Mouse (Mus musculus): ENCODE data around the gene Resf1. TPM values are rescaled to one million over a fixed set of nuclear protein-coding genes. Genes with fewer than 3 reads are reported as not detected.
A peak's percentile ranks its signal among the peaks of the same experiment; 100 is the strongest.

Resf1 gene
- polyA plus RNA-seq, 1 experiment, result 11.4 TPM

DNA sequence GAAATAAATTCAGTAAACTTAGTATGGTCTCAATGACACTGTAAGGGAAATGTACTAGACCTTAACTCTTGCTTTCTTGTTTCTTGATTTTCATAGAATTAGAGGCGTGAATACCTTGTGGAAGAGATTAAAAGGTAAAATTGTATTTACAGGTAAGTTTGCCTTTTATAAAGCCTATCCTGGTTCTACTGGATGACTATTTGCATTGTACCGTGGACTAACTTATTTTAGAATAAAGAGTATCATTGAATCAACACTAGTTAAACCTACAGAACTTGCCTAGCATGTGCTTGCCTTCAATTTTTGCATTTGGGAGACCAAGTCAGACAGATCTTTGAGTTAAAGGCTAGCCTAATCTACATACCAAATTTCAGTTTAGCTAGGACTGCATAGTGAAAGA, 1.0 kb downstream of the Resf1 start:
- WGBS, result 35% methylated on average over 2 of the region's 2 CpGs
- Histone ChIP-seq H3K4me1 (ENCODE audit: control insufficient read depth, insufficient read depth, low read length) (peaks cover 12% of the 10 kb centered on the region), H3K4me3 (replicated peaks; ENCODE audit: extremely low read depth, low read depth, low read length) (peak overlapping the region; percentile 57)
- TF ChIP-seq POLR2A (IDR thresholded peaks at IDR 0.05; ENCODE audit: borderline replicate concordance, extremely low read depth, low read depth, low read length) (no peak), CTCF (IDR thresholded peaks at IDR 0.05; ENCODE audit: insufficient read depth, low read length) (no peak)
- no peak for DNase-seq

DNA sequence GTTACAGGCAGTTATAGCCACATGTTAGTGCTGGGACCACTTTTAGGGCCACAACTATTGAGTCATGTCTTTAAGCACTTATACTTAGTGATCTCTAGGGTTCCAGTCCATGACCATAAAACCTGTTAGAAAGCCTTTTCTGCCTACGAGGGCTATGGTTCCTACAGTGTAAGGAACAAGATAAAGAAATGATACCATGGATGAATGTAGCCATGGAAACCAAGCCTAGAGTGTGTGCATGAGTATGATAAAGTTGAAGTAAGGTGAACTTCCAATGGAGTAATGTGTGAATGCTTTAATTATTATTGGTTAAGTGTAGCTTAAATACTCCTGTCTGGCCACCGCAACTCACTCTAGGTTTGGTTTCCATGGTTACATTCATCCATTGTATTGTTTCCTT, 1.8 kb downstream of the Resf1 start:
- H3K4me3 ChIP-seq (replicated peaks; ENCODE audit: extremely low read depth, low read depth, low read length), result peak overlapping the region; percentile 16
- 57% methylated on average over 2 of the region's 2 CpGs for WGBS
- no peak for TF ChIP-seq POLR2A (IDR thresholded peaks at IDR 0.05; ENCODE audit: borderline replicate concordance, extremely low read depth, low read depth, low read length)
- TF ChIP-seq CTCF (IDR thresholded peaks at IDR 0.05; ENCODE audit: insufficient read depth, low read length), result no peak
- peaks cover 12% of the 10 kb centered on the region for H3K4me1 ChIP-seq (ENCODE audit: control insufficient read depth, insufficient read depth, low read length)
- no peak for DNase-seq

DNA sequence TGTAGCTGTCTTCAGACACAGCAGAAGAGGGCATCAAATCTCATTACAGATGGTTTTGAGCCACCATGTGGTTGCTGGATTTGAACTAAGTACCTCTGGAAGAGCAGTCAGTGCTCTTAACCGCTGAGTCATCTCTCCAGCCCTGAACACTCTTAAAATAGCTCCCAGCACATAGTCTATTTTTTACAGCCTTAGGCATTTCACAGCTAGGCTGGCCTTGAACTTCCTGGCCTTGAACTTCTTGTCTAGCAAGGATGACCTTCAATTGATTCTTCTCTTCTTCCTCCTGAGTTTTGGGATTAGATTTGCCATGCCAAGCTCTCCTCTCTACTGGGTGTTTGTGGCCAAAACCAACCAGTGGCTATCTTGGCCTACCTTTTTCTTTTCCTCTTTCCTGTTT, 2.6 kb downstream of the Resf1 start:
- no peak overlapping the region for H3K4me3 ChIP-seq (replicated peaks; ENCODE audit: extremely low read depth, low read depth, low read length)
- no peak for TF ChIP-seq CTCF (IDR thresholded peaks at IDR 0.05; ENCODE audit: insufficient read depth, low read length)
- DNase-seq, result no peak
- 67% methylated on average over 1 of the region's 1 CpGs for WGBS
- peaks cover 12% of the 10 kb centered on the region for H3K4me1 ChIP-seq (ENCODE audit: control insufficient read depth, insufficient read depth, low read length)

DNA sequence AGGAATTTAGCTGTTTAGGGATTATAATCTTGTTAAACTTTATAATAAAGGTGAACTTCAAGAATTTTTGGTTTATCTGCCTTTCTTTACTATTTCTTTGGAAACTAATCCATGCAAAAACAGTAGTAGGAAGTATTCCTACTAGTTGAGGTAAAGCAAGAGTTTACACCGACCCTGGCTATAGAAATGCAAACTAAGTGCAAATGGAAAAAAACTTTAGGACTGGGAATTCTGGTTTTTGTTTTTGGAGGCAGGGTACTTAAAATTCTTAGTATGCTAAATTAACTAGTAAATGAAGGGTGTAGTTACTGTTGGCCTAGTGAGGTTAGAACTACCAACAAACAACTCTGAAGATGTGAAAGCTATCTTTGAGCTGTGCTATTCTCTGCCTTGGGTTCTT, 3.0 kb downstream of the Resf1 start:
- Histone ChIP-seq H3K4me3 (replicated peaks; ENCODE audit: extremely low read depth, low read depth, low read length) (no peak overlapping the region), H3K4me1 (ENCODE audit: control insufficient read depth, insufficient read depth, low read length) (peaks cover 12% of the 10 kb centered on the region)
- 79% methylated on average over 1 of the region's 1 CpGs for WGBS
- TF ChIP-seq CTCF (IDR thresholded peaks at IDR 0.05; ENCODE audit: insufficient read depth, low read length) (no peak), POLR2A (IDR thresholded peaks at IDR 0.05; ENCODE audit: borderline replicate concordance, extremely low read depth, low read depth, low read length) (no peak)
- DNase-seq, result no peak

GRCm38 (mm10) chr6:149314918-149315317, 5.7 kb downstream of the Resf1 start:
- H3K4me3 ChIP-seq (replicated peaks; ENCODE audit: extremely low read depth, low read depth, low read length), result no peak overlapping the region
- no peak for TF ChIP-seq CTCF (IDR thresholded peaks at IDR 0.05; ENCODE audit: insufficient read depth, low read length)
- TF ChIP-seq POLR2A (IDR thresholded peaks at IDR 0.05; ENCODE audit: borderline replicate concordance, extremely low read depth, low read depth, low read length), result no peak
- no peak for DNase-seq
- 68% methylated on average over 2 of the region's 2 CpGs for WGBS
- H3K4me1 ChIP-seq (ENCODE audit: control insufficient read depth, insufficient read depth, low read length), result peaks cover 12% of the 10 kb centered on the region

- Histone ChIP-seq H3K4me1 (ENCODE audit: control insufficient read depth, insufficient read depth, low read length) (no peaks in the 10 kb centered on the region; the same call in 1 of the 2 replicates), H3K4me3 (replicated peaks; ENCODE audit: extremely low read depth, low read depth, low read length) (no peak overlapping the region)
- TF ChIP-seq CTCF (IDR thresholded peaks at IDR 0.05; ENCODE audit: insufficient read depth, low read length), result no peak
- no peak for DNase-seq
- 50% methylated on average over 4 of the region's 4 CpGs for WGBS
Measured at GRCm38 (mm10) chr6:149323523-149324241, 14.5 kb downstream of the Resf1 start.

- Histone ChIP-seq H3K4me3 (replicated peaks; ENCODE audit: extremely low read depth, low read depth, low read length) (no peak overlapping the region), H3K4me1 (ENCODE audit: control insufficient read depth, insufficient read depth, low read length) (no peaks in the 10 kb centered on the region; the same call in 1 of the 2 replicates)
- no peak for DNase-seq
- TF ChIP-seq CTCF (IDR thresholded peaks at IDR 0.05; ENCODE audit: insufficient read depth, low read length) (no peak), POLR2A (IDR thresholded peaks at IDR 0.05; ENCODE audit: borderline replicate concordance, extremely low read depth, low read depth, low read length) (no peak)
- 97% methylated on average over 6 of the region's 6 CpGs for WGBS
Measured at GRCm38 (mm10) chr6:149324242-149324633, 15.0 kb downstream of the Resf1 start.

DNA sequence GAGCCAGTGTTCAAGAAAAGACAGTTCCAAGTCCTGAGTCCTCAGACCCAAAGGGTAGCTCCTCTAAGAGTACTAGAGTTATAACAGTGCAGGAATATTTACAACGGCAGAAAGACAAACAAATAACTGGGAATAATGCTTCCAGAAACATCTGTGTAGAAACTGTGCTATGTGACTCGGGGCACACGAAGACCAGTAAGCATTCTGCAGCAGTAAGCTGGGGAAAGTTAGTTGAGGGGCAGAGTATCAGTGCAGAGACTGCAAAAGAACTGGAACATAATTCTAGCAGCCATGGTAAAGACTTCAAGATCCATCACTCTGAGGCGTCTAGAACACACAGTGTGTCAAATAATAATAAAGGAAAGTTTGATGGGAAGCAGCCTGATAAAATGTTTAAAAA, 19.9 kb downstream of the Resf1 start:
- no peak overlapping the region for H3K4me3 ChIP-seq (replicated peaks; ENCODE audit: extremely low read depth, low read depth, low read length)
- no peaks in the 10 kb centered on the region for H3K4me1 ChIP-seq (ENCODE audit: control insufficient read depth, insufficient read depth, low read length)
- TF ChIP-seq POLR2A (IDR thresholded peaks at IDR 0.05; ENCODE audit: borderline replicate concordance, extremely low read depth, low read depth, low read length) (no peak), CTCF (IDR thresholded peaks at IDR 0.05; ENCODE audit: insufficient read depth, low read length) (no peak)
- no peak for DNase-seq
- 89% methylated on average over 4 of the region's 4 CpGs for WGBS

GRCm38 (mm10) chr6:149330332-149330731, 21.1 kb downstream of the Resf1 start:
- no peak for TF ChIP-seq POLR2A (IDR thresholded peaks at IDR 0.05; ENCODE audit: borderline replicate concordance, extremely low read depth, low read depth, low read length)
- no peak for TF ChIP-seq CTCF (IDR thresholded peaks at IDR 0.05; ENCODE audit: insufficient read depth, low read length)
- Histone ChIP-seq H3K4me1 (ENCODE audit: control insufficient read depth, insufficient read depth, low read length) (no peaks in the 10 kb centered on the region), H3K4me3 (replicated peaks; ENCODE audit: extremely low read depth, low read depth, low read length) (no peak overlapping the region)
- WGBS, result 59% methylated on average over 1 of the region's 1 CpGs
- no peak for DNase-seq

DNA sequence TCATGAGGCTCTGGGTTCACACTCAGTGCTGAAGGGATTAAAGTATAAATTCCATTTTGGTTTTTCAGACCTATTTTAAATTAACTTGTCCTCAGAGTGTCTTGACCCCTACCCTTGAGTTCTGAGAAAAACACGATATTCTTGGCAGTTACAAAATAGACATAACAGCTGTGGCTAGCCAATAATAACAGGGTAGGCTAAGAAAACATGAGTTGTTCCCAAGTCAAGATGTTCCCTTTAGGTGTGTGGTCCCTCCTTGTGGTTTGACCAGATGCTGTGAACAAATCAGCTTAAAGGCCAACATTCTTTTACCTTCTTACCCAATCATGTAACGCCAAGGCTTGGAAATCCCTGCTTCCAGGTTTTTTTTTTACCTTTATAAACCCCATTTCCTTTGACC, 23.8 kb downstream of the Resf1 start:
- Histone ChIP-seq H3K4me1 (ENCODE audit: control insufficient read depth, insufficient read depth, low read length) (no peaks in the 10 kb centered on the region), H3K4me3 (replicated peaks; ENCODE audit: extremely low read depth, low read depth, low read length) (no peak overlapping the region)
- TF ChIP-seq CTCF (IDR thresholded peaks at IDR 0.05; ENCODE audit: insufficient read depth, low read length) (no peak), POLR2A (IDR thresholded peaks at IDR 0.05; ENCODE audit: borderline replicate concordance, extremely low read depth, low read depth, low read length) (no peak)
- DNase-seq, result no peak
- WGBS, result 69% methylated on average over 2 of the region's 2 CpGs
